In the genomic region with DNA sequence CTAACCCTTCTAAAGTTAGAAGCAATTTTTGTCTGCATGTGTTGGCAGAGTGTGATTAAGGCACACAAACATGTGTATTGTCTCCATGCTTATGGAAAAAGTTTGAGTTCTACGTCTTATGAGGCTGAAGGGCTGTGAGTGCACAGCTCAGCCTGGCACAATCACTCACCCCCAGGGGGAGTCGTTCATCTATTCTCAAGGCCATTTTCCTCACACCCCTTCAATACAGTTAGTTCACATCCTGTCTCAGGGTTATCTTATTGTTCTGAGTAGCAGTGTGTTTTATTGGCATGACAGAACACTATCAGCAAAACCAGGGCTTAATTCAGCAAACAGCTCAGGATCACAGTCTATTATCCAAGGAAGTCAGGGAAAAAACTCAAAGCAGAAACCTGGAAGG, we compare ENCODE assay signal across 17 mouse cellular contexts. TPM values are rescaled to one million over a fixed set of nuclear protein-coding genes. Genes with fewer than 3 reads are reported as not detected.
DNase-seq lines count a peak whose midpoint lies in the region; ATAC-seq and TF ChIP-seq lines count a peak whose summit lies in the region.
"Had no signal": no experiment of that assay in that cellular context is flagged by ENCODE, and none has a peak within 500 bp of the region (broad histone marks: within the 10 kb centered on the region; RNA-seq: fewer than 3 reads in every experiment).

No protein-coding gene starts in this region.

- no peak; the same call in 1 of the 2 replicates for TF ChIP-seq RAD21 in MEL (IDR thresholded peaks at IDR 0.05; ENCODE audit: low read depth, low read length)

- H3K9ac ChIP-seq in intestine, postnatal 0 days (ENCODE audit: low read depth, low read length), result no peak overlapping the region
- H3K9ac ChIP-seq in intestine, embryonic 16.5 days (ENCODE audit: low read depth, low read length), result no peak overlapping the region
- H3K9ac ChIP-seq in midbrain, postnatal 0 days (replicated peaks; ENCODE audit: low read length, poor library complexity, severe bottlenecking), result no peak overlapping the region
- no peak overlapping the region for H3K9ac ChIP-seq in midbrain, embryonic 16.5 days (ENCODE audit: low read depth, low read length)
- no peak overlapping the region for H3K9ac ChIP-seq in MEL (ENCODE audit: control insufficient read depth, low read depth, low read length, poor library complexity, severe bottlenecking)
- H3K9ac ChIP-seq in forebrain, embryonic 11.5 days (ENCODE audit: low read length), result no peak overlapping the region
- H3K9ac ChIP-seq: kidney, embryonic 15.5 days; limb, embryonic 15.5 days; midbrain, embryonic 12.5 days had no signal

- peak; percentile 34 for TF ChIP-seq CTCF in intestine, postnatal 0 days (IDR thresholded peaks at IDR 0.05; ENCODE audit: low read depth)
- 0 out of 2 replicates have a peak, but pooled peaks have one; percentile 2 for TF ChIP-seq CTCF in midbrain, postnatal 0 days (IDR thresholded peaks at IDR 0.05)
- peak in 1 of 3 experiments; percentile 27; a peak in 2 of 6 replicates for TF ChIP-seq CTCF in MEL (IDR thresholded peaks at IDR 0.05 in 2 of 3, conservative IDR thresholded peaks at IDR 0.05 in 1 of 3; ENCODE audit: control insufficient read depth in 1 of 3, insufficient read depth in 1 of 3, low read depth in 2 of 3, low read length in 3 of 3, poor library complexity in 1 of 3, severe bottlenecking in 1 of 3)

- no peak overlapping the region for H3K27ac ChIP-seq in intestine, postnatal 0 days (ENCODE audit: low read depth, low read length)
- no peak overlapping the region for H3K27ac ChIP-seq in intestine, embryonic 16.5 days (ENCODE audit: low read length)
- no peak overlapping the region for H3K27ac ChIP-seq in midbrain, postnatal 0 days (ENCODE audit: low read depth, low read length)
- no peak overlapping the region for H3K27ac ChIP-seq in midbrain, embryonic 16.5 days (ENCODE audit: low read length)
- no peak overlapping the region for H3K27ac ChIP-seq in MEL (ENCODE audit: control insufficient read depth, low read depth, low read length)
- H3K27ac ChIP-seq in forebrain, embryonic 11.5 days (ENCODE audit: low read depth, low read length), result no peak overlapping the region
- H3K27ac ChIP-seq: hindbrain, postnatal 0 days; kidney, embryonic 15.5 days; limb, embryonic 15.5 days; midbrain, embryonic 12.5 days had no signal

- H3K9me3 ChIP-seq in intestine, postnatal 0 days (ENCODE audit: control insufficient read depth), result no peaks in the 10 kb centered on the region
- no peaks in the 10 kb centered on the region for H3K9me3 ChIP-seq in intestine, embryonic 16.5 days (ENCODE audit: control insufficient read depth, low read length)
- H3K9me3 ChIP-seq in midbrain, postnatal 0 days (ENCODE audit: low read length), result no peaks in the 10 kb centered on the region
- no peaks in the 10 kb centered on the region for H3K9me3 ChIP-seq in midbrain, embryonic 16.5 days (replicated peaks; ENCODE audit: control insufficient read depth, low read length, poor library complexity, severe bottlenecking)
- no peaks in the 10 kb centered on the region for H3K9me3 ChIP-seq in MEL (replicated peaks; ENCODE audit: insufficient read depth, low read length)
- H3K9me3 ChIP-seq in forebrain, embryonic 11.5 days (ENCODE audit: control insufficient read depth, low read length), result no peaks in the 10 kb centered on the region
- H3K9me3 ChIP-seq: kidney, embryonic 15.5 days; limb, embryonic 15.5 days; midbrain, embryonic 12.5 days had no signal

- no peaks in the 10 kb centered on the region for H3K4me1 ChIP-seq in intestine, postnatal 0 days (replicated peaks; ENCODE audit: control insufficient read depth, insufficient read depth, low read length)
- peaks cover 3% of the 10 kb centered on the region; the same call in 1 of the 2 replicates for H3K4me1 ChIP-seq in intestine, embryonic 16.5 days (ENCODE audit: control insufficient read depth, insufficient read depth, low read length)
- no peaks in the 10 kb centered on the region for H3K4me1 ChIP-seq in midbrain, postnatal 0 days (ENCODE audit: insufficient read depth, low read length)
- H3K4me1 ChIP-seq in midbrain, embryonic 16.5 days (ENCODE audit: control insufficient read depth, insufficient read depth, low read length), result no peaks in the 10 kb centered on the region; the same call in 1 of the 2 replicates
- no peaks in the 10 kb centered on the region for H3K4me1 ChIP-seq in MEL (ENCODE audit: control insufficient read depth in 1 of 2, insufficient read depth in 2 of 2, low read length in 2 of 2)
- 0 out of 2 replicates have a peak, but pooled peaks cover 1% of the 10 kb centered on the region for H3K4me1 ChIP-seq in forebrain, embryonic 11.5 days (replicated peaks; ENCODE audit: control insufficient read depth, insufficient read depth, low read length)
- H3K4me1 ChIP-seq: kidney, embryonic 15.5 days; limb, embryonic 15.5 days had no signal

- TF ChIP-seq POLR2A in MEL (IDR thresholded peaks at IDR 0.05; ENCODE audit: control insufficient read depth in 1 of 2, insufficient read depth in 1 of 2, low read depth in 1 of 2, low read length in 2 of 2, poor library complexity in 1 of 2), result no peak

- no peak for TF ChIP-seq EP300 in MEL (IDR thresholded peaks at IDR 0.05; ENCODE audit: low read depth in 1 of 2, low read length in 2 of 2)

- no peak overlapping the region for H3K4me3 ChIP-seq in intestine, postnatal 0 days (ENCODE audit: low read depth, low read length)
- H3K4me3 ChIP-seq in intestine, embryonic 16.5 days (ENCODE audit: low read length), result no peak overlapping the region
- no peak overlapping the region for H3K4me3 ChIP-seq in midbrain, postnatal 0 days (ENCODE audit: low read depth, low read length)
- no peak overlapping the region for H3K4me3 ChIP-seq in midbrain, embryonic 16.5 days (ENCODE audit: low read depth, low read length)
- no peak overlapping the region for H3K4me3 ChIP-seq in MEL (ENCODE audit: control insufficient read depth in 1 of 2, insufficient read depth in 1 of 2, low read depth in 2 of 2, low read length in 2 of 2)
- no peak overlapping the region for H3K4me3 ChIP-seq in forebrain, embryonic 11.5 days (ENCODE audit: low read depth, low read length)
- H3K4me3 ChIP-seq: kidney, embryonic 15.5 days; limb, embryonic 15.5 days; midbrain, embryonic 12.5 days had no signal

- no peak for ATAC-seq in intestine, postnatal 0 days
- ATAC-seq in intestine, embryonic 16.5 days, result no peak
- ATAC-seq in midbrain, postnatal 0 days (ENCODE audit: low FRiP score), result no peak
- no peak for ATAC-seq in midbrain, embryonic 16.5 days
- no peak for ATAC-seq in forebrain, embryonic 11.5 days (replicated peaks; ENCODE audit: low FRiP score)
- ATAC-seq: hindbrain, postnatal 0 days had no signal

- no peaks in the 10 kb centered on the region for H3K79me2 ChIP-seq in MEL (ENCODE audit: control insufficient read depth, insufficient read depth, low read length, poor library complexity)

- no peak overlapping the region for H3K4me2 ChIP-seq in intestine, postnatal 0 days (replicated peaks; ENCODE audit: low read depth)
- no peak overlapping the region for H3K4me2 ChIP-seq in intestine, embryonic 16.5 days (ENCODE audit: low read depth, low read length)
- no peak overlapping the region for H3K4me2 ChIP-seq in midbrain, postnatal 0 days (ENCODE audit: low read depth, low read length, poor library complexity, severe bottlenecking)
- no peak overlapping the region for H3K4me2 ChIP-seq in midbrain, embryonic 16.5 days (ENCODE audit: low read length)
- no peak overlapping the region for H3K4me2 ChIP-seq in forebrain, embryonic 11.5 days (ENCODE audit: low read depth, low read length, severe bottlenecking)
- H3K4me2 ChIP-seq: kidney, embryonic 15.5 days; limb, embryonic 15.5 days; midbrain, embryonic 12.5 days had no signal

- no peak for DNase-seq in midbrain, postnatal 0 days (ENCODE audit: low spot score)
- peak; percentile 17 for DNase-seq in MEL (ENCODE audit: low read depth, low spot score)
- DNase-seq in naive thymus-derived CD4-positive, alpha-beta T cell, adult 2 months (ENCODE audit: low read depth), result peak; percentile 20
- DNase-seq in forebrain, embryonic 11.5 days (ENCODE audit: low spot score), result no peak
- no peak for DNase-seq in MN1 (ENCODE audit: low spot score)
- DNase-seq: cerebellum, adult 11-12 months; cerebellum, postnatal 36 days; gastrocnemius, postnatal 10 days; heart, postnatal 14 days; right cerebral cortex, postnatal 25 days had no signal

- WGBS in intestine, postnatal 0 days, result 67% methylated on average over 2 of the region's 2 CpGs
- WGBS in intestine, embryonic 16.5 days, result 57% methylated on average over 2 of the region's 2 CpGs
- 73% methylated on average over 2 of the region's 2 CpGs for WGBS in midbrain, postnatal 0 days
- 76% methylated on average over 2 of the region's 2 CpGs for WGBS in midbrain, embryonic 16.5 days
- WGBS in forebrain, embryonic 11.5 days, result 79% methylated on average over 2 of the region's 2 CpGs

- H3K27me3 ChIP-seq in intestine, postnatal 0 days (replicated peaks; ENCODE audit: control insufficient read depth, insufficient read depth, low read length), result no peaks in the 10 kb centered on the region
- no peaks in the 10 kb centered on the region for H3K27me3 ChIP-seq in intestine, embryonic 16.5 days (replicated peaks; ENCODE audit: control insufficient read depth, insufficient read depth, low read length)
- H3K27me3 ChIP-seq in midbrain, postnatal 0 days (ENCODE audit: insufficient read depth, low read length), result no peaks in the 10 kb centered on the region
- no peaks in the 10 kb centered on the region for H3K27me3 ChIP-seq in midbrain, embryonic 16.5 days (ENCODE audit: control insufficient read depth, insufficient read depth, low read depth, low read length)
- H3K27me3 ChIP-seq in MEL (ENCODE audit: control insufficient read depth in 1 of 2, insufficient read depth in 2 of 2, low read length in 2 of 2), result no peaks in the 10 kb centered on the region
- H3K27me3 ChIP-seq in forebrain, embryonic 11.5 days (ENCODE audit: control insufficient read depth, insufficient read depth, low read length), result no peaks in the 10 kb centered on the region
- H3K27me3 ChIP-seq: kidney, embryonic 15.5 days; limb, embryonic 15.5 days; midbrain, embryonic 12.5 days had no signal

- H3K36me3 ChIP-seq in intestine, postnatal 0 days (ENCODE audit: control insufficient read depth, insufficient read depth), result peaks cover 5% of the 10 kb centered on the region; the same call in 1 of the 2 replicates
- H3K36me3 ChIP-seq in intestine, embryonic 16.5 days (ENCODE audit: control insufficient read depth, insufficient read depth, low read length), result no peaks in the 10 kb centered on the region
- no peaks in the 10 kb centered on the region for H3K36me3 ChIP-seq in midbrain, postnatal 0 days (ENCODE audit: insufficient read depth, low read length)
- no peaks in the 10 kb centered on the region for H3K36me3 ChIP-seq in midbrain, embryonic 16.5 days (ENCODE audit: control insufficient read depth, insufficient read depth, low read length)
- no peaks in the 10 kb centered on the region for H3K36me3 ChIP-seq in MEL (ENCODE audit: control insufficient read depth in 1 of 2, insufficient read depth in 2 of 2, low read length in 2 of 2)
- H3K36me3 ChIP-seq in forebrain, embryonic 11.5 days (ENCODE audit: control insufficient read depth, insufficient read depth, low read length), result no peaks in the 10 kb centered on the region
- H3K36me3 ChIP-seq: kidney, embryonic 15.5 days; limb, embryonic 15.5 days; midbrain, embryonic 12.5 days had no signal

RNA-seq across cellular contexts. Expression of a gene that starts 19.3 kb away (rescaled TPM):
- polyA plus RNA-seq in intestine, postnatal 0 days (2015; fragmentation: Nextera tagmentation; extraction: Ambion mirVana), result 12.5 and 13.6 TPM in 2 replicates
- 7.0 and 9.0 TPM in 2 replicates for polyA plus RNA-seq in intestine, embryonic 16.5 days (2015; fragmentation: Nextera tagmentation; extraction: Ambion mirVana)
- 9.5 and 9.7 TPM in 2 replicates for total RNA-seq in midbrain, postnatal 0 days (2014; rRNA removed)
- polyA plus RNA-seq in midbrain, postnatal 0 days (2015; fragmentation: Nextera tagmentation; extraction: Ambion mirVana), result 4.2 and 5.5 TPM in 2 replicates
- 6.0 and 7.2 TPM in 2 replicates for polyA plus RNA-seq in midbrain, embryonic 16.5 days (2015; fragmentation: Nextera tagmentation; extraction: Ambion mirVana)
- total RNA-seq in MEL (2012; rRNA removed), result 4.3 and 5.6 TPM in 2 replicates
- polyA plus RNA-seq in MEL (2012; ENCODE audit: insufficient read depth in 1 of 2, insufficient read length in 2 of 2, low read depth in 1 of 2, low replicate concordance in 2 of 2, missing spikeins in 1 of 2), result 1 to 10 TPM in 1 of 2 experiments, not detected in 1; 4.9 TPM
- 7.8 and 8.7 TPM in 2 replicates for polyA plus RNA-seq in forebrain, embryonic 11.5 days (2014; fragmentation: Nextera tagmentation; extraction: Ambion mirVana)

Comparison
In these comparisons a context has a peak if more than half of its experiments do, and no peak if none do; other contexts are left out.
1. DNase-seq: peak in MEL (single experiment) and naive thymus-derived CD4-positive, alpha-beta T cell, adult 2 months (single experiment); none in midbrain, postnatal 0 days (single experiment), forebrain, embryonic 11.5 days (single experiment) and MN1 (single experiment).